ENCODE assay signal across 17 mouse cellular contexts in the genomic region with DNA sequence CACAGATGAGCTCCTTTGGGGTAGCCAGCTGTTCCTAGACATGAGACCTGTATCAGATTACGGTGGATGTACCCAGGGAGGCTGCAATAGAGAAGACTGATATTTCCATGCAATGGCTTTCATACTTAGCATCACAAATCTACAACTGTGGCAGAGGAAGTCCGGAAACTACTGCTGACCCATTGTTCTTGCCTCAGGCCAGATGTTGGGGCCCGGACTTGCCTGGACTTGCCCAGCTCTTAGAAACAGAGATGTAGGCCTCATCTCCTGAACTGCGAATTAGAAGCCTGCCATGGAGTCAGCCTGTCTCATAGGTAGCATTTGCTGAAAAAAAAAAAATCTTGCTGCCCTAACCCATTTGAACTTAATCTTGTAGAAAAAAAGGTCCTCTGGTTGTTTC.
"Had no signal": no experiment of that assay in that cellular context is flagged by ENCODE, and none has a peak within 500 bp of the region (broad histone marks: within the 10 kb centered on the region; RNA-seq: fewer than 3 reads in every experiment).

No protein-coding gene starts in this region.

- DNase-seq: lung, adult 18-20 months; lung, embryonic 14.5 days; lung, postnatal 10 days; lung, postnatal 4 days; midbrain, embryonic 14.5 days; right cerebral cortex, postnatal 14 days; thymus, adult 2 months; thymus, postnatal 25 days; thymus, postnatal 4 days had no signal

- ATAC-seq: midbrain, embryonic 16.5 days had no signal

- H3K4me3 ChIP-seq: midbrain, embryonic 10.5 days; midbrain, embryonic 12.5 days; myocyte; neural tube, embryonic 13.5 days; neural tube, embryonic 15.5 days; stomach, embryonic 15.5 days had no signal

- H3K9me3 ChIP-seq: midbrain, embryonic 10.5 days; midbrain, embryonic 12.5 days; neural tube, embryonic 13.5 days; neural tube, embryonic 15.5 days; stomach, embryonic 15.5 days had no signal

- H3K4me1 ChIP-seq: neural tube, embryonic 15.5 days; stomach, embryonic 15.5 days had no signal

- H3K9ac ChIP-seq: lung, embryonic 14.5 days; midbrain, embryonic 12.5 days; neural tube, embryonic 13.5 days; neural tube, embryonic 15.5 days; stomach, embryonic 15.5 days had no signal

- H3K27ac ChIP-seq: midbrain, embryonic 10.5 days; midbrain, embryonic 12.5 days; neural tube, embryonic 13.5 days; neural tube, embryonic 15.5 days; stomach, embryonic 15.5 days; stomach, postnatal 0 days had no signal

- H3K27me3 ChIP-seq: midbrain, embryonic 12.5 days; neural tube, embryonic 13.5 days; neural tube, embryonic 15.5 days; stomach, embryonic 15.5 days had no signal

- H3K4me2 ChIP-seq: lung, embryonic 14.5 days; midbrain, embryonic 12.5 days; neural tube, embryonic 13.5 days; neural tube, embryonic 15.5 days; stomach, embryonic 15.5 days had no signal

- H3K36me3 ChIP-seq: midbrain, embryonic 10.5 days; midbrain, embryonic 12.5 days; neural tube, embryonic 13.5 days; neural tube, embryonic 15.5 days; stomach, embryonic 15.5 days had no signal
